Comparison of ENCODE assay signal across 7 mouse cellular contexts in the genomic region with DNA sequence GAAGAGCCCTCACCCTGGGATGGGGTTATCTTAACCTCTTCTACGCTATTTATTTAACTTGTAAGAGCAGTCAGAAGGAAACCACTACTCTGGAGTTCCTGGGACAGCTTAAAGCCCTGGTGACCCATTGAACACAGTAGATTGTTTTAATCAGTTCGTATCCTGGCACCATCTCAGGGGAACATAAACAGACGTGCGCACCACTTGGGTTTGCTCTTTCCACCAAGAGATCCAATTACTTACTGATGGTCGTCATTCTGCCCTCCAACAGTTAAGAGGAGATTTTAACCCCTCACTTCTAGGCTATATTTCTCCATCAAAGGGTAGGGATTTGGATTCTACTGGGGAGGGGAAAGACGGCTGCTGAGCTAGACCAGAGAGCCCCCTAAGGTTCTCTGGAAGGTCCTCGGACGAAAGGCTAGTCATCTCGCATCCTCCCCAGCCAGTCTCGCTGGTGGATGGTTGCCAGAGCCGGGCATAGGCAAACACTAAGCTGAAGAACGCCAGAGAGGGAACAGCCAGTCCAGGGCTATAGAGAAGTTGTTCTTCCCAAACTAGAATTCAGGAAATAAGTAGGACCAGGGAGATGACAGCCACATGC. TPM values are rescaled to one million over a fixed set of nuclear protein-coding genes. Genes with fewer than 3 reads are reported as not detected.
A peak's percentile ranks its signal among the peaks of the same experiment; 100 is the strongest.
DNase-seq lines count a peak whose midpoint lies in the region; ATAC-seq and TF ChIP-seq lines count a peak whose summit lies in the region.

No protein-coding gene starts in this region.

- no peaks in the 10 kb centered on the region for H3K9me3 ChIP-seq in lung, postnatal 0 days (ENCODE audit: low read length)
- H3K9me3 ChIP-seq in forebrain, embryonic 12.5 days = no peaks in the 10 kb centered on the region
- H3K9me3 ChIP-seq in limb, embryonic 15.5 days = no peaks in the 10 kb centered on the region

- no peak for ATAC-seq in lung, postnatal 0 days
- no peak for ATAC-seq in forebrain, embryonic 12.5 days (ENCODE audit: low FRiP score)
- ATAC-seq in limb, embryonic 15.5 days (ENCODE audit: insufficient number of reproducible peaks, low FRiP score, low TSS enrichment, low read depth) = no peak

- no peaks in the 10 kb centered on the region for H3K36me3 ChIP-seq in lung, postnatal 0 days (ENCODE audit: insufficient read depth, low read length)
- H3K36me3 ChIP-seq in forebrain, embryonic 12.5 days (replicated peaks) = no peaks in the 10 kb centered on the region
- H3K36me3 ChIP-seq in limb, embryonic 15.5 days = no peaks in the 10 kb centered on the region

- H3K4me3 ChIP-seq in lung, postnatal 0 days (ENCODE audit: low read depth, low read length) = peak overlapping the region; percentile 19; the same call in 1 of the 2 replicates
- peak overlapping the region; percentile 57 for H3K4me3 ChIP-seq in forebrain, embryonic 12.5 days (replicated peaks)
- peak overlapping the region; percentile 43 for H3K4me3 ChIP-seq in limb, embryonic 15.5 days

- TF ChIP-seq CTCF in lung, postnatal 0 days (IDR thresholded peaks at IDR 0.05) = no peak

- no peak for TF ChIP-seq EP300 in lung, postnatal 0 days (IDR thresholded peaks at IDR 0.05)

- peak overlapping the region; percentile 48 for H3K4me2 ChIP-seq in lung, postnatal 0 days (replicated peaks; ENCODE audit: low read depth, low read length)
- H3K4me2 ChIP-seq in forebrain, embryonic 12.5 days = peak overlapping the region; percentile 95
- H3K4me2 ChIP-seq in limb, embryonic 15.5 days = peak overlapping the region; percentile 73

- H3K27me3 ChIP-seq in lung, postnatal 0 days (replicated peaks; ENCODE audit: insufficient read depth, low read length) = peaks cover 27% of the 10 kb centered on the region
- peaks cover 55% of the 10 kb centered on the region for H3K27me3 ChIP-seq in forebrain, embryonic 12.5 days
- peaks cover 37% of the 10 kb centered on the region for H3K27me3 ChIP-seq in limb, embryonic 15.5 days

- peaks cover 8% of the 10 kb centered on the region; the same call in 1 of the 2 replicates for H3K4me1 ChIP-seq in lung, postnatal 0 days (ENCODE audit: insufficient read depth, low read depth, low read length)
- H3K4me1 ChIP-seq in forebrain, embryonic 12.5 days = peaks cover 21% of the 10 kb centered on the region
- H3K4me1 ChIP-seq in limb, embryonic 15.5 days = peaks cover 24% of the 10 kb centered on the region

- H3K9ac ChIP-seq in lung, postnatal 0 days (replicated peaks; ENCODE audit: low read depth) = no peak overlapping the region
- peak overlapping the region; percentile 48 for H3K9ac ChIP-seq in forebrain, embryonic 12.5 days
- no peak overlapping the region for H3K9ac ChIP-seq in limb, embryonic 15.5 days

- no peak for DNase-seq in lung, postnatal 0 days (ENCODE audit: low spot score)
- no peak for DNase-seq in lung, adult 18-20 months
- DNase-seq in spleen, adult 18-20 months = no peak
- no peak for DNase-seq in spleen, postnatal 14 days (ENCODE audit: low spot score in 2 of 2)
- no peak for DNase-seq in kidney, adult 8-10 months

- no peak overlapping the region for H3K27ac ChIP-seq in lung, postnatal 0 days (ENCODE audit: low read length)
- no peak overlapping the region for H3K27ac ChIP-seq in forebrain, embryonic 12.5 days
- H3K27ac ChIP-seq in limb, embryonic 15.5 days = peak overlapping the region; percentile 17; the same call in 1 of the 2 replicates

- whole genome bisulfite sequencing in lung, postnatal 0 days = 2% methylated on average over 12 of the region's 12 CpGs
- WGBS in forebrain, embryonic 12.5 days = 0% methylated on average over 12 of the region's 12 CpGs
- WGBS in limb, embryonic 15.5 days = 2% methylated on average over 12 of the region's 12 CpGs

RNA-seq across cellular contexts. Expression of gene Grem1, which starts 1.4 kb away (rescaled TPM):
- 0.13 and 0.21 TPM in 2 replicates for polyA plus RNA-seq in lung, postnatal 0 days (2015; fragmentation: Nextera tagmentation; extraction: Ambion mirVana)
- polyA plus RNA-seq in forebrain, embryonic 12.5 days (2016; fragmentation: Nextera tagmentation; extraction: Ambion mirVana) = 0.44 and 0.57 TPM in 2 replicates
- 2.9 and 3.3 TPM in 2 replicates for polyA plus RNA-seq in limb, embryonic 15.5 days (2015; fragmentation: Nextera tagmentation; extraction: Ambion mirVana)
